Mouse (Mus musculus) layer of hippocampus, adult 18-20 months (tissue): ENCODE data around the gene Large2. TPM values are rescaled to one million over a fixed set of nuclear protein-coding genes. Genes with fewer than 3 reads are reported as not detected.

Experiments
- DNase-seq, 2 experiments: peaks; one replicate each; pipeline ENCODE4 v3.0.0; 2022; ENCODE audit warnings: low spot score in 2 of 2
- total RNA-seq, 2 experiments: library from RNA; stranded (reverse); gene quantifications; 2 replicates each; pipeline ENCODE4 v1.2.3; 2021

Gene Large2
- total RNA-seq, 2 experiments from 2014 or later, result 0.20 to 0.86 TPM

DNA sequence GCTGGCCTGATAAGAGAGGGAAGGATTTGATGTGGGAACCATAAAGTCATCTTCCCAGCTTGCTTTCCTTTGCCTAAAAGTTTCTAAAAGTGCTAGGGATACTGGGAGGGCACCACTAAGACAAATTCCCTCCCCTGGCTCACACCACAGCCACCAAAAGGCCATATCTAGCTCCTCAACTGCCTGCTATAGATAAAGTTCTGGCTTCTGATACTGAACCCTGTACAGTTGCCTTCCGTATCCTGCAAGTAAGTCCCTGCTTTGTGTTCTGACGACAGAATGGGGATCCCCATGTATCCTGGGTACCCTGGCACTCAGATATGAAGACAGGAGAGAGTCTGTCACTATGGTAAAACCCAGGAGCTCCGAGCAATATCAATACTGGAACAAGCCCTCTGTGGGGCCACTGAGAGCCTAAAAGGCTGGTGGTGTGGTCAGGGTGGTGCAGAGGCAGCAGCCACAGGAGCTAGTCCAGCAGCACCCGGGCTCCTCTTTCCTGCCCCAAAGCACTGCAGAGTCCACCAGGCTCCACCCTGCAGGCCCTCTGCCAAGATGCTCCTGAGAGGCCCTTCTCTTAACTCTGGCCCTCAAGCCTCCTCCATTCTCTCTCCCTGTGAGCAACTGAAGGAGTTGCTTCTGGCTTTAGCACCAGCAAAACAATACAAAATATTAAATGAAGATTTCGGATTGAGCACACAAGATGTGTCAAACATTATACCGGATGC is 15.7 kb upstream of the Large2 start:
- no peak for DNase-seq

- no peak for DNase-seq
These were observed 15.0 kb upstream of the Large2 start for GRCm38 (mm10) chr2:92389645-92390044.

DNA sequence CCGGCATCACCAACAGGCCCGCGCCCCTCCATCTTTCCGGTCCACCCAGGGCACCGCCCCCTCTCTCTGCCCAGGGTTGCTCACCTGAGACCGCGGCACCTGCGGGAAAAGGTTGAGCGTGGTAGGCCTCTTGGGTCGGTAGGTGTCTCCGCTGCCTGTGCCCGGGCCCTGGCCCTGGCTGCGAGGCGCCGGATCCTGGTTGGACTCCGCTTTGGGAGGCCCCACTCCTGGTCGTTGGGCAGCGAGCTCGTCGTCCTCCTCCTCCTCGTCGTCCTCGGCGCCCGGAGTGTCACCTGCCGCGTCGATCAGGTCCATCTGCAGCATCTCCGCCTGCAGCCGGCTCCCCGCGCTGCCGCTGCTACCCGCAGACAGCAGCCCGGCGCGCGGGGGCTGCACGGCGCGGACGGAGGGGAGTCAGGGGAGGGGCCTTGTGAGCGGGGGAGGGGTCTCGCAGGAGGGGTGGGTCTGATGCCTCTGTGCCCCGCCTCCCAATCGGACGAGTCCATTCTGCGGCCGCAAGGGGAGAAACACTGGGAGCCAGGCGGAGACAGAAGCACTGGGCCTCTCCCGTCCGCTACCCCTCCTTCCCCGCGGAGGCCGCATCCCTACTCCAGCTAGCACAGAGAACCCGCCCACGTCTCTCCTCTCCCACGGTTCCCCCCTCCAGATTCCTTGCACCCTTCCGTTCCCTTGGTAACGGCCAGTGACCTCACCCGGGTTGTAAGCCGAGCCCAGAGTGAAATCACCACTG is 14.4 kb upstream of the Large2 start:
- peak; percentile 93 to 95 for DNase-seq

DNA sequence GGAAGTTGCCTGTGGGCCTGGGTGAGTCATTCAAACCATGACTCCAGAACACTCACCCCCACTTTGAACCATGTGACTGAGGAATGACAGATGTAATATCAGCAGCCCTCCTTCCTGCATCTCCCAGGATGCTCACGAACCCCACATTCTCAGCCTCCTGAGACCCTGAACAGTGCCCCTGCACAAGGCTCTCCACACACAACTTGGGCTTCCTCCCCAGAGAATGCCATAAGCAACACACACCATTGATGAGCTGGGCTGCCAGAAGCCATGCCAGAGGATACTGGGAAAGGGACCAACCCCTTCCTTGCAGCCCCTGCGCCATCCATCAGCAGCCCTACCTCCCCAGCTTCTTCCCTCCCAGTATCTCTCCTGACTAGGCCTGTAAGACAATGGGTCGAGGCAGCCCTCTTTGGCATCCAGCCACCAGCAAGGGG is 13.4 kb upstream of the Large2 start:
- DNase-seq, result peak in 1 of 2 experiments; percentile 67

GRCm38 (mm10) chr2:92387646-92388045 is 13.0 kb upstream of the Large2 start:
- peak; percentile 45 to 74 for DNase-seq

GRCm38 (mm10) chr2:92386821-92387570 is 12.3 kb upstream of the Large2 start:
- DNase-seq, result no peak

- no peak for DNase-seq
These were observed 10.7 kb upstream of the Large2 start for GRCm38 (mm10) chr2:92385113-92386051.

DNA sequence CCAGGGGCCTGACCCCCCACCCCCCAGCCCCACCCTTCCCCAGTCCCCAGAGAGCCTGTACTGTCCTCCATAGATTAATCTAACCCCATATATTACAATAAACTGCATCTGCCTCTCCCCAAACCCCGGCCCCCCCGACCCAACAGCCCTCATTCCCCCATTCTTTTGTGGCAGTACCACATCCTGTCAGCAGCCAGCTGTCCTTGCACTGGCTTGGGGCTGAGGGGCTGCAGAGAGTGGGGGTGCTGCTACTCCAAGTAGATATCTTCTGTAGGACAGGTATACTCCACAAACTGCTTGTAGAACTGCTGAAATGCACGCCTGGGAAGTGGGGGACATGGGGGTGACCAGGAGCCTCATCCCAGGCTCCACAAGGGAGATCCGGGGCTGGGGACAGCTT is 9.4 kb upstream of the Large2 start:
- DNase-seq, result no peak

GRCm38 (mm10) chr2:92382759-92383158 is 8.1 kb upstream of the Large2 start:
- DNase-seq, result no peak

- no peak for DNase-seq
These were observed 7.4 kb upstream of the Large2 start, which contains the start of gene 1700029I15Rik for GRCm38 (mm10) chr2:92381901-92382588. 1700029I15Rik (plus strand) TSS chr2:92382538.

- no peak for DNase-seq
These were observed 6.5 kb upstream of the Large2 start for GRCm38 (mm10) chr2:92381161-92381560.

GRCm38 (mm10) chr2:92380495-92381050 is 5.9 kb upstream of the Large2 start:
- no peak for DNase-seq

DNA sequence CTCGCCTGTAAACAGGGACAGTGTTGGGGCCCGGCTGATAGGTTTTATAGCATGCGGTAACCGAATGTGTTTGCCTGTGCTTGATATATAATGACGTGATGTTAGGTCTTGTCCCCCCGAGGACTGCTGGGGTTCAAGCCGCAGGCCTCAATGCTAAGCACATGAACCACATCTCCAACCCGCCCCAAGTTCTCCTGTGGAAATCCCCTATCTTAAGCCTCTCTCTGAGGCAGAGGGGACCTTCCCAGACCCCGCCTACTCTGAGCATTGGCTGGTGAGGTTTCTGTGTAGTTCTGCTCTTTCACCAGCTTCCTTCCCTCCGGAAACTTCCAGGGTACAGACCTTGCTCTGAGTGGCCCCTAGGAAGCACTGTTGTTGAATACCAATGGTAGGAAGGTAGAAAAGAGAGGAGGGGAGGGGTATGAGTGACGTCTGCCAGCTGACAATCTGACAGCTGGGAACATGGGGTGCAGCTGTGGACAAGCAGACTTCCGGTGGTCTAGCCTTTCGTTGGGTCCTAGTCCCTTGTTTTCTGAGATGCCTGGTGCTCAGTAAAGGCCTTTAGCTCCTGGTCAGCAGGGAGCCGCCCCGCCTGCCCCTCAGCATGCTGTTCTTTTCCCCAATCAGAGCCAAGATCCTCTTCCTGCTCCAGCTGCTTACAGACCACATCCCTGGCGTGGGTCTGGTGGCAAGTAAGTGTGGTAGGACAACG is 5.3 kb upstream of the Large2 start:
- no peak for DNase-seq

DNA sequence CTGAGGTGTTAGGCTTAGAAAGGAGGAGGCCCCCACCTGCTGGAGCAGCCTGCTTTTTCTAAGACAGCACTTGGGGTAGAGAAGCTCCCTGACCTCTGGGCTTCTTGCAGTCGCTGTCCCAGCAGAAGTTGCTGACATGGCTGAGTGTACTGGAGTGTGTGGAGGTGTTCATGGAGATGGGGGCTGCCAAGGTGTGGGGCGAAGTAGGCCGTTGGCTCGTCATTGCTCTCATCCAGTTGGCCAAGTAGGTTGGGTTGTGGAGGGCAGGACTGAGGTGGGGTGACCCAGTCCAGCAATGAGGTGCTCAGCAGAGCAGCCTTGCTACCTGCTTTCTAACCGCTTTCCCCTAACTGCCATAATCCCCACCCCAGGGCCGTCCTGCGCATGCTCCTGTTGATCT is 2.7 kb upstream of the Large2 start:
- DNase-seq, result no peak

DNA sequence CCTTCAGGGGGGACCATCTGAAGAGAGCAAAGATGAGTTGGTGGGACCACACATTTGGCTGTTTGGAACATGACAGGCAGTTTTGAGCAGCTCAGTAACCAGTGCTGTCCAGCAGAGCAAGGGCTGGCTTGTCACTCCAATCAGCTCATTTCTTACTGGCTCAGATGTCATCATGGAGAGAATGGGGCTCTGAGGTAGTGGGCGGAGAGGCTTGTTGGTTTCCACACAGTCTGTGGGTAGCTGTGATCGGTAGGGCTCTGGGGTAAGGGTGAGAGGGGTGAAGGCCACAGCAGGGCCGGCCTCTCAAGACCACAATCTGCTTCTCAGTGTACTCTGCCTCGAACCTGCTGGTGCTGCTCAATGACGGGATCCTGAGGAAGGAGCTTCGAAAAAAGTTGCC is 1.6 kb upstream of the Large2 start:
- DNase-seq, result no peak

GRCm38 (mm10) chr2:92375788-92376187 is 1.1 kb upstream of the Large2 start:
- no peak for DNase-seq

- peak; percentile 96 to 97 for DNase-seq
These were observed 492 bp upstream of the Large2 start for GRCm38 (mm10) chr2:92375099-92375623.

- DNase-seq, result no peak
These were observed 1.2 kb downstream of the Large2 start for GRCm38 (mm10) chr2:92373437-92373813.
